Mouse (Mus musculus): ENCODE measurements around the gene Foxo3. TPM values are rescaled to one million over a fixed set of nuclear protein-coding genes. Genes with fewer than 3 reads are reported as not detected.

Gene Foxo3
- total and polyA plus RNA-seq, 3 experiments = 9.2 to 18.2 (median 12.6) TPM

- Histone ChIP-seq H3K4me2 (ENCODE audit: insufficient read depth, low read depth, poor library complexity, severe bottlenecking) (no peak overlapping the region), H3K36me3 (replicated peaks in 1 of 2; ENCODE audit: control insufficient read depth in 1 of 2, insufficient read depth in 1 of 2, low read length in 1 of 2) (no peaks in the 10 kb centered on the region), H3K9ac (ENCODE audit: insufficient read depth, low read depth) (no peak overlapping the region), H3K4me1 (ENCODE audit: control insufficient read depth in 1 of 2, insufficient read depth in 2 of 2) (peaks cover 8 to 29% of the 10 kb centered on the region in 2 experiments), H3K4me3 (replicated peaks in 1 of 3; ENCODE audit: low read depth in 2 of 3, low read length in 2 of 3, poor library complexity in 1 of 3) (no peak overlapping the region), H3K27ac (ENCODE audit: insufficient read depth, low read depth) (no peak overlapping the region), H3K27me3 (replicated peaks) (no peaks in the 10 kb centered on the region), H3K9me3 (replicated peaks; ENCODE audit: low read length) (peaks cover 4% of the 10 kb centered on the region), H3K79me2 (replicated peaks; ENCODE audit: control insufficient read depth, extremely low read depth, insufficient read depth, poor library complexity, severe bottlenecking) (no peaks in the 10 kb centered on the region)
- in situ Hi-C loops (cut with MboI; ENCODE audit: low pct_ligation_motif_present, low pct_unique_long_range_greater_than_20kb, low sequenced_read_pairs) (loop anchor here (5.0 to 10.0 kb wide), 4 partner anchors 272 to 784 kb away; no protein-coding TSS in a partner anchor), dilution Hi-C loops (cut with MboI; ENCODE audit: extremely low pct_ligation_motif_present, extremely low pct_unique_long_range_greater_than_20kb, low sequenced_read_pairs) (no loop called here)
- no peak for DNase-seq (ENCODE audit: extremely low read depth)
- TF ChIP-seq NRF1 (IDR thresholded peaks at IDR 0.05; ENCODE audit: low read depth, low read length) (no peak), CTCF (conservative IDR thresholded peaks at IDR 0.05 in 1 of 2, IDR thresholded peaks at IDR 0.05 in 1 of 2; ENCODE audit: low read depth in 2 of 2, low read length in 2 of 2) (peak in 1 of 2 experiments; percentile 30; a peak in 2 of 4 replicates), ZC3H11A (IDR thresholded peaks at IDR 0.05; ENCODE audit: low read depth, low read length) (no peak), POLR2AphosphoS2 (IDR thresholded peaks at IDR 0.05; ENCODE audit: low read depth, low read length) (no peak)
Measured at GRCm38 (mm10) chr10:42296559-42296958, 20.0 kb upstream of the Foxo3 start.

- Histone ChIP-seq H3K27me3 (replicated peaks) (no peaks in the 10 kb centered on the region), H3K9me3 (replicated peaks; ENCODE audit: low read length) (peaks cover 4% of the 10 kb centered on the region), H3K36me3 (replicated peaks in 1 of 2; ENCODE audit: control insufficient read depth in 1 of 2, insufficient read depth in 1 of 2, low read length in 1 of 2) (no peaks in the 10 kb centered on the region), H3K4me1 (ENCODE audit: control insufficient read depth in 1 of 2, insufficient read depth in 2 of 2) (peaks cover 6 to 19% of the 10 kb centered on the region in 2 experiments), H3K27ac (ENCODE audit: insufficient read depth, low read depth) (no peak overlapping the region), H3K9ac (ENCODE audit: insufficient read depth, low read depth) (no peak overlapping the region), H3K4me3 (replicated peaks in 1 of 3; ENCODE audit: low read depth in 2 of 3, low read length in 2 of 3, poor library complexity in 1 of 3) (no peak overlapping the region), H3K79me2 (replicated peaks; ENCODE audit: control insufficient read depth, extremely low read depth, insufficient read depth, poor library complexity, severe bottlenecking) (no peaks in the 10 kb centered on the region), H3K4me2 (ENCODE audit: insufficient read depth, low read depth, poor library complexity, severe bottlenecking) (no peak overlapping the region)
- dilution Hi-C loops (cut with MboI; ENCODE audit: extremely low pct_ligation_motif_present, extremely low pct_unique_long_range_greater_than_20kb, low sequenced_read_pairs) = no loop called here
- in situ Hi-C loops (cut with MboI; ENCODE audit: low pct_ligation_motif_present, low pct_unique_long_range_greater_than_20kb, low sequenced_read_pairs) = loop anchor here (5.0 to 10.0 kb wide), 4 partner anchors 270 to 783 kb away; no protein-coding TSS in a partner anchor
- peak; percentile 70 for DNase-seq (ENCODE audit: extremely low read depth)
- TF ChIP-seq PAX5 (IDR thresholded peaks at IDR 0.05; ENCODE audit: low read length) = no peak
- TF ChIP-seq BHLHE40 (IDR thresholded peaks at IDR 0.05; ENCODE audit: low read depth, low read length) = no peak
- peak; percentile 87 for TF ChIP-seq SMC3 (IDR thresholded peaks at IDR 0.05; ENCODE audit: low read depth, low read length)
- peak; percentile 95 for TF ChIP-seq RAD21 (IDR thresholded peaks at IDR 0.05; ENCODE audit: low read depth, low read length)
- TF ChIP-seq E2F4 (IDR thresholded peaks at IDR 0.05; ENCODE audit: insufficient replicate concordance, low read depth, low read length) = no peak
- no peak for TF ChIP-seq UBTF (IDR thresholded peaks at IDR 0.05; ENCODE audit: low read depth, low read length)
- TF ChIP-seq HCFC1 (IDR thresholded peaks at IDR 0.05; ENCODE audit: low read depth, low read length) = no peak
- TF ChIP-seq RCOR1 (conservative IDR thresholded peaks at IDR 0.05; ENCODE audit: low read depth, low read length) = no peak
- TF ChIP-seq TBP (conservative IDR thresholded peaks at IDR 0.05; ENCODE audit: low read depth, low read length) = no peak
- TF ChIP-seq ETS1 (conservative IDR thresholded peaks at IDR 0.05; ENCODE audit: low read depth, low read length) = no peak
- no peak for TF ChIP-seq ZMIZ1 (IDR thresholded peaks at IDR 0.05; ENCODE audit: low read depth, low read length)
- no peak for TF ChIP-seq POLR2AphosphoS2 (IDR thresholded peaks at IDR 0.05; ENCODE audit: low read depth, low read length)
- TF ChIP-seq ZC3H11A (IDR thresholded peaks at IDR 0.05; ENCODE audit: low read depth, low read length) = peak; percentile 79
- no peak for TF ChIP-seq MAZ (IDR thresholded peaks at IDR 0.05; ENCODE audit: low read depth, low read length)
- TF ChIP-seq CTCF (conservative IDR thresholded peaks at IDR 0.05 in 1 of 2, IDR thresholded peaks at IDR 0.05 in 1 of 2; ENCODE audit: low read depth in 2 of 2, low read length in 2 of 2) = peak; percentile 15 to 91; a peak in 2 of 4 replicates
- no peak for TF ChIP-seq MYC (IDR thresholded peaks at IDR 0.05; ENCODE audit: low read depth, low read length)
- TF ChIP-seq EP300 (IDR thresholded peaks at IDR 0.05; ENCODE audit: low read length) = no peak
Measured at GRCm38 (mm10) chr10:42295028-42295427, 18.5 kb upstream of the Foxo3 start.
